Mouse (Mus musculus): ENCODE data around the gene Olfr370.

GRCm38 (mm10) chr8:83563246-83563645 is 27.7 kb downstream of the Olfr370 start:
- no peak for TF ChIP-seq EP300 (IDR thresholded peaks at IDR 0.05; ENCODE audit: low read depth)
- no peak for TF ChIP-seq CTCF (IDR thresholded peaks at IDR 0.05; ENCODE audit: low read depth)

Data from heart, postnatal 0 days (tissue).